Mouse (Mus musculus) kidney, adult 18-20 months (tissue): Measurements from ENCODE around the gene Cbx5.
A peak's percentile ranks its signal among the peaks of the same experiment; 100 is the strongest.
"Not testable (repeated sequence)": the region's sequence is repeated elsewhere in the genome, so short reads cannot be mapped to it uniquely, and the experiment has no call there.

Source experiments
- DNase-seq: peaks from one replicate; pipeline ENCODE4 v3.0.0; 2021

The Cbx5 gene

DNA sequence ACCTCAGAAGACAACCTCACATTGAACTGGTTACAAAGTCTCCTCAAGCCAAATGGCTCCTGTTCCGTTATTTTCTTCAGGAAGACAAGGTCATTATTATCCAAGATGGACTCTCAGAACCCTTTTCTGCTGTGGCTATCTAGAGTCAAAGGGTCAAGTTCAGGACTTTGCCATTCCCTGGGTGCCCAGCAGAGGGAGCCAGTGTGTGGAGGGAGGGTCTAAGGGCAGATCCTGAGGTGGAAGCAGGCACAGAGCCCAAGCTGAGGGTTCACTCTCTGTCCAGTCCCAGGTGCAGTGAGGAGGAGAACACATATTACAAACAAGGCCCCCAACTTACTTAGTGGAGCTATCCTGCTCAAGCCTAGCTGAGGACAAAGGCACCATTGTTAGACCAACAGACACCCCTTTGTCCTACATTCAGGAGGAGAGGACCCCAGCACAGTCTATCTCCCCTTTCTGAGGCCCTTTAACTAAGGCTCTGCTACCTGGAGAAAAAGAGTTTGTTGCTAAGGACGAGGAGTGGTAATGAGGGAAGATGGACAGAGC is 10.7 kb upstream of the Cbx5 start:
- DNase-seq, result peak; percentile 76

DNA sequence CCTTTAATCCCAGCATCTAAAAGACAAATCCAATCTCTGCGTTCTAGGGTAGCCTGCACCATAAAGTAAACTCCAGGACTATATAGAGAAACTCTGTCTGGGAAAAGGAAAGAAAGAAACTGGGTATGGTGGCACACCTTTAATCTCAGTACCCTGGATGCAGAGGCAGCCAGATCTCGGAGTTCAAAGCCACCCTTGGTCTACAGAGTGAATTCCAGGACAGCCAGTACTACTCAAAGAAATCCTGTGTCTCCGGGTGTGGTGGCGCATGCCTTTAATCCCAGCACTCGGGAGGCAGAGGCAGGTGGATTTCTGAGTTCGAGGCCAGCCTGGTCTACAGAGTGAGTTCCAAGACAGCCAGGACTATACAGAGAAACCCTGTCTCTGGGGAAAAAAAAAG is 9.9 kb upstream of the Cbx5 start:
- DNase-seq, result not testable (repeated sequence)

DNA sequence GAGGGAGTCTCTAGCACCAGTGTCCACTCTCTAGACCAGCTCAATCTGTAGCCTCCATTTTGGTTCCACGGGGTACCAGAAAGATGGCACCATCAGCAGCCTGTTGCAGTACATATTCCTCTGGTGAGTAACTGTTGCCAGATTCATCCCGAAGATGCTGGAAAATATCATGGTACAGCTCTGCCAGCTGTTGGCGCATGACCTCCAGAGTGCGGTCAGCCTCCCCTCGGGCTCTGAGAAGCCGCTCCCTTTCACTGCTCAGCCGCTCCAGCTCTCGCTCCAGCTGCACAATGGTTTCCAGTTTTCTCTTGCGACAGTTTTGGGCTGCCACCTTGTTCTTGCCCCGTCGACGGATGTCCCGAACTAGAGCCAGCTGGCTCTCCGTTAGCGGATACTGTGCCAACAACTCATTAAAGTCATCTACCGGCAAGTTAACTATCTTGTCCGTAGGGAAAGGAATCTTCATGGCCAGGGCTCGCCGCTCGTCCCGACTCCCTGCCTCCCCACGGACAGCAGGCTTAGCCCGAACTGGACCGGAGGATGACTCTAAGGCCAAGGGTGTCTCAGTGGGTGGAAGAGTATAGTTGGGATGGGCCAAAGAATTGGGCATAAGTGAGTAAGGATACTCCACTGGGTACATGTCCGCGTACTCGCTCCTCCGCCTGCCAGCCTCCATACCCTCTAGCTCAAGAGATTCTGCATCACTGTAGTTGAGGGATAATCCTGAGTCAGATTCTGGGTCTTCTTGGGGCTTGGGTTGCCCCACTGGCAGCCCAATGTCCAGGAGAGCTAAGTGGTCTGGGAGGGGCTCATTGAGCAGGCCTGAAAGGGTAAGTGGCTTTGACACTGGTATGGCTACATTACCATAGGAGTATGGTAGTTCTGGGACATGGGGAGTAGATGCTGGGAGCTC is 9.0 kb upstream of the Cbx5 start:
- peak; percentile 21 for DNase-seq

DNA sequence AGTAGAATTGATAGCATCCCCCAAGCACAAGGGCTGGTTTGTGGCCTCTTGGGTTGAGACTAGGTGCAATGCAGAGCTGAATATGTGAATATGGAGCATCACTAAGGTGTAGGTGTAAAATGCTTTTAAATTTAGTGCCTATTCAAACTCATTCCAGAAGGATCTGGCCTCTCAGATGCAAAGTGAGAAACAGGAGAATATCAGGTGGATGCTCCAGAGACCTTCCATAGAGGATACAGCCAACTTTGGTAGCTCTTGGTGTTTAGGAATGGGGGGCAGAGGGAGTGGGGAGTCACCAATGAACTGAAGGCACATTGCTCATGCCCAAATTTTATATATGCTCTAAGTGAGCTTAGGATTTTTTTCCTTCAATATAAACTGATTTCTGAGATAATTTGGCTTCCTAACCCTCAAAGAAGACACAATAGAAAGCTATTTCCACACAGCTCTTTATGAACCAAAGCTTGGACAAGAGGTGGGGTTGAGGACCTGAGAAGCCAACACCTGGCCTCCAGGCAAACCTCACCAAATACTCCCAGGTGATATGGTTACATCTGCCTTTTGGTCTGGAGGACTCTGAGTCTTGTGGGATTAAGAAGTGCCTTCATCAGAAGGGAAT is 8.3 kb upstream of the Cbx5 start:
- no peak for DNase-seq

DNA sequence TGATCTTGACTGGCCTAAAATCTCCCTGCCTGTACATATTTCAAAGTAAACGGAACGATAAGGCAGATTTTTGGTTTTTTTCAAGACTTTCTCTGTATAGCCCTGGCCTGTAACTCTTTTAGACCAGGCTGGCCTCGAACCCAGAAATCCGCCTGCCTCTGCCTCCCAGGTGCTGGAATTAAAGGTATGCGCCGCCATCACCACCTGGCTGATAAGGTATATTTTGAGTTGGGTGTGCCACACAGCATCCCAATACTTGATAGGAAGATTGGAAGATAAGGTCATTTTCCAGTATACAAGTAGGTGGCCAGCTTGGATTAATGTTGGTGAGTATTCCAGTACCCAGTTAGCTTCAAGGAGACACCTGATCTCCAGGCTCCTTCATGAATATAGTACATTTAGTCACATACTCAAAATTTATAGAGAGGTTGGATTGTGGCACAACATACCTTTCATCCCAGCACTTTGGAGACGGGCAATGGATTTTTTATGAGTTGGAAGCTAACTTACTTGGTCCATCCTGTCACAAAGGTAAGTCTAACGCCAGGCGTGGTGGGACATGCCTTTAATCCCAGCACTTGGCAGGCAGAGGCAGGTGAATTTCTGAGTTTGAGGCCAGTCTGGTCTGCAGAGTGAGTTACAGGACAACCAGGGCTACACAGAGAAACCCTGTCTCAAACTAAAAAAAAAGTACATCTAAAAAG is 7.6 kb upstream of the Cbx5 start:
- no peak for DNase-seq

DNA sequence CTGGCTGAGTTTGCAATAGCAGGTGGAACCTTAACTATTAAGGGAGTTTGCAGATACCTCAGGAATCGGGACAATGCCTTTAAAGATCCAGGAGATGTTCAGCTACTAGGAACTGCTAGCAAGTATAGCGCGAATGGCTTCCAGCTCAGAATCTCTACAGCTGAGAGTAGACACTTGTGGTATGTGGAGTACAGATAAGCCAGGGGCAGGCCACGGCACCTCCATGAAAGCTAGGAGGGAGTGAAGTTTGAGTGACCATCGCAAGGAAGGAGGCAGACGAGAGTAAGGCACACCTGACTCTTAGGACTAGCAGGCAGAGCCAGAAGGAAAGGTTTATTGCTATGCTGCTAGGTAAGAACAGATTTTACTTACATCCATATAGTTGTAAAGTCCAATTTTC is 6.0 kb upstream of the Cbx5 start:
- no peak for DNase-seq

DNA sequence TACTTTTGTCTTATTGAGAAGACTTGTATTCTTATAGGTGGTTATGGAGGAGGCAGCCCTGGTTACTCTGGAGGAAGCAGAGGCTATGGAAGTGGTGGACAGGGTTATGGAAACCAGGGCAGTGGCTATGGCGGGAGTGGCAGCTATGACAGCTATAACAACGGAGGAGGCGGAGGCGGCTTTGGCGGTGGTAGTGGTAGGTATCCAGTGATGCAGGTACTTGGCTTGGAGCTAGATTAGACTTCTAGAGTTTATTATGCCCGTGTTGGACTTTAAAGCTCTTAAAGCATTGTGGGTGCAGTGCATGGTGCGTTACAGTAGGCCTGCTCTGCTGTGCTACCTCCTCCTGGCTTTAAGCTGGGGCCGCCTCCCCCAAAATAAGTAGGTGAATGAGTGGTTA is 3.3 kb upstream of the Cbx5 start:
- no peak for DNase-seq

DNA sequence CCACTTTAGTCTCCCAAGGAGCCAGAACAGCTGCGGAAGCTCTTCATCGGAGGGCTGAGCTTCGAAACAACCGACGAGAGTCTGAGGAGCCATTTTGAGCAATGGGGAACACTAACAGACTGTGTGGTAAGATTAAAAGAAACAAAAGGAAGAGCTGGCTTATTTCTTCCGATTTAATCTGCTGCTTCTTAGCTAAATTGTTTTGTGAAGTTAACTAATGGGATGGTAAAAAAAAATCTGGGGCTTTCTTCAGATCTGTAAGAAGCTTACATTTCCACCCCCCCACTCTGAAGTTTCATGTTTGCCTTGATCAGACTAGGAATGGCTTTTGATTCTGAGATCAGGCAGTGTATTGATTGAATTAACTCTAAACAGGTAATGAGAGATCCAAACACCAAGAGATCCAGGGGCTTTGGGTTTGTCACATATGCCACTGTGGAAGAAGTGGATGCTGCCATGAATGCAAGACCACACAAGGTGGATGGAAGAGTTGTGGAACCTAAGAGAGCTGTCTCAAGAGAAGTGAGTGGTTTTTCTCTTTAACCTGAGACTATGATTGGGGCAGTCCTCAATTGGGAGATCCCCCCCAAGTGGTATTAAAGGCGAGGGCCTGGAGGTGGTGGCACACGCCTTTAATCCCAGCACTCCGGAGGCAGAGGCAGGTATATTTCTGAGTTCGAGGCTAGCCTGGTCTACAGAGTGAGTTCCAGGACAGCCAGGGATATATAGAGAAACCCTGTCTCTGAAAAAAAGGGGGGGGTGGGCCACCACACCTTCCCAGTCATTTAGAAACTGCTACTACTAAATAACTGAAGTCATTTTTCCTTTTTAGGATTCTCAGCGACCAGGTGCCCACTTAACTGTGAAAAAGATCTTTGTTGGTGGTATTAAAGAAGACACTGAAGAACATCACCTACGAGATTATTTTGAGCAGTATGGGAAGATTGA is 1.7 kb upstream of the Cbx5 start:
- not testable (repeated sequence) for DNase-seq

DNA sequence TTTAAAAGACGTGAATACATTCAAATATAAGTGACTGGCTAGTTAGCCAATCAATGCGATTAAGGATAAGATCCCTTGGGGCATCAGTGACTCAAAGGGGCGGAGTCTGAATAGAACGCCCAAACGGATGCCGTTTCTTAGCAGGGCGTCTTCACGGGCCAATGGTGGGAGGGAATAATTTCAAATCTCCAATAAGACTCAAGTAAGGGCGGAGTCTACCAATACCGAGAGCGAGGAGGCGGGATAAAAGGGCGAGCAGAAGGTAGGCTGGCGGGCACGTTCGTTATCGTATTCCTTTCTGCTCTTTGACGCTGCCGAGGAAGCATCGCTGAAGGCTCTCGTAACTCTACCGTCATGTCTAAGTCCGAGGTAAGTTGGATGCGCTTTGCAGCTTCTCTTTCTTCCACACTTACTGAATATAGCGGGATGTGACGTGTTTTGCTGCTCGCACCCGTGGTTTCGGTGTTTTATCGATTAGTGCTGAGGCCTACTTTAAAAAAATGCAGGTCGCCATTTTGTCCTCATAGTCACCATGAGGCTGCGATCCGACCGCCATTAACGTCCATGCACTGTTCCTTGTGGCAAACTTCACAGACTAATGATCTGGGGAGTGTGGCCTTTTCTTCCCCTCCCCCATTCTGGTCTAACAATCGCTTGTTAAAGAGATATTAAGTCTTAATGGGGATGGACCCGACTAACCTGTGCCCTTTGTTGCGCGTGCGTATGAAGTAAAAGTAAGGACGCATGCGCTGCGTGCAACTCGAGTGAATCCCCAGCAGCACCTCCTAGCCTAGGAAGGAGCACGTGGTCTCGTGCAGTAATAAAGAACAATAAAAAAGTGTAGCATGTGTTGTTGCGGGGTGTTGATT is 778 bp upstream of the Cbx5 start, which contains the start of gene Hnrnpa1:
TSS of gene Hnrnpa1 (plus strand) at position 273 of the 869 bp plus-strand sequence.
- peak; percentile 92 for DNase-seq

DNA sequence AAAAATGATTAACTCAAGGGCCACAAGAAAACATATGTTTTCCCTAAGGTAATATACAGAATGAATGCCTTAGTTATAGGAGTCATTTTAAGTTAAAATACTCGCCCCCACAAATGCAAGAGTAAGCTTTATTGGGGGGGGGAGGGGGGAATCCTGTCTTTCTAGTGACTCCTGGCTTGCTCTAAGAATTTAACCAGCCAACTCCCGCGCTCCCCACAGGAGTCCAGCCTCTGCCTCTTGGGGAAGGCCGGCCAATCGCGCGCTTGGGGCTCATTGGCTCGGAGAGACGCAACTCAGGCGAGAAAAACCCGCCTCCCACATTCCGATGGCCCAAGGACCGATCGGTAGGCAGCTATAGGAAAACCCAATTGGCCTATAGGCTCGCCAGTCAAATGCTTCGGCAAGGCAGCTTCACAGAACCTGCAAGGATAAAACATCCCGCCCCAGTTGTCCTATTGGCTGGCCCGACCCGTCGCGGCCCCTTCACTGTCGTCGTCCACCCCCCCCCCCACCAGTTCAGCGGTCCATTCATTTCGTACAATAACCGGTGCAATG is 409 bp downstream of the Cbx5 start:
- peak; percentile 87 for DNase-seq

DNA sequence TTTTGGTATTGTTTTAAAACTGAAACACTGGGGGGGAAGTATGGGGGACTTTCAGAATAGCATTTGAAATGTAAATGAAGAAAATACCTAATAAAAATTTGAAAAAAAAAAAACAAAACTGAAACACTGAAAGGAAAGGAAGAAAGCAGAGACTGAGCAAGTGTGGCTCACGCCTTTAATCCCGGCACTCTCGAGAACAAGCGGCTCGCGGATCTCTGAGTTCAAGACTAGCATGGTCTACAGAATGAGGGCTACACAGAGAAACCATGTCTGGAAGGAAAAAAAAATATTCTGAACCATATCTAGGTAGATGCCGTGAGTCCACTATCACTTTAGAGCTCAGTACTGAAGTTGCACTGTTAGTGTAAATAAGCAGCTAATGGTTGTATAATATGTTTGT is 2.3 kb downstream of the Cbx5 start:
- DNase-seq, result no peak

DNA sequence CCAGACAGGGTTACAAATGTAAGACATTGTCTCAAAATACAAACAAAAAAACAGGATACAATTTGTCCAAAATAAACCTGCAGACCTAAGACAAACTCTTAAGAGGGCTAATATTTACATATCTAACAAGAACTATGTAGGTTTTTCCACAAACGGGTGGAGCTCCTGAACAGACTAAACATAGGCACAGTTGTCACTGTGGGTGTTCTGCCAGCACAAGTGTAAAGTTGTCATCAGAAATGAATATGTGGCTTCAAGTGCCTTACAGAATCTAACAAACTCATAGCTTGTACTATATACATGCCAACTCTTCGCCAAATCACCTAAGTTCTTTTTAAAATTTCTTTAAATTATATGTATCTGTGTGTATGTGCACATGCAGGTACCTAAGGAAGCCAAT is 6.5 kb downstream of the Cbx5 start:
- DNase-seq, result no peak

DNA sequence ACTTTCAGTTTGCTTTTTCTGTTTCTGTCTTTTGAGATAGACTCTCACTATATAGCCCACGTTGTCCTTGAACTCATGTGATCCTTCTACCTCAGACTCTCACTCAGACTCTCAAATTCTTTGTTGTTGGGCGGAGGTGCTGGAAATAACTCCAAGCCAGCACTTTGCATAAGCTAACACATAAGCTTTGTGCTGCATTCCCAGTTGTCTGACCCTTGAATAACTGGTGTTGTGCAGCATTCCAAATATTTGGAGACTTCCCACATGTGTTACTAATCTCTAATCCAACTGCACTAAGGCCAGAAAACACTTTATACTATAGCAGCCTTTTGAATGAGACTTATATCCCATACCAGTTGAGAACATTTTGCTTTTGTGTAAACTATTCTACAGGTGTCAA is 10.7 kb downstream of the Cbx5 start:
- DNase-seq, result no peak

DNA sequence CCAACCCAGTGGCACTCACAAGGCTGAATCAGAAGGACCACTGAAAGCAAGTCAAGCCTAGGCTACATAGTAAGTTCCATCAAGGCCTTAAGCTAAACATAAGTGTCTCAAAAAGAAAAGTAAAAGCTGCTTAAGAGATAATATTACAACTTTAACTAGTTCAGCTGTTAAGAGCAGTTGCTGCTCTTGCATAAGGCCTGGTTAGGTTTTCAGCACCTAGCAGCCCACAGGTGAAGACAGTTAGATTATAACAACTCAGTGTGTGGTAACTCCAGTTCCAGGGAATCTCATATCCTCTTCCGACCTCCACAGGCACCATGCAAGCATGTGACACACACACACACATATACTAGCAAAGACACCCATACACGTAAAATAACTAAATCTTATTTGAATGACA is 12.0 kb downstream of the Cbx5 start:
- no peak for DNase-seq

DNA sequence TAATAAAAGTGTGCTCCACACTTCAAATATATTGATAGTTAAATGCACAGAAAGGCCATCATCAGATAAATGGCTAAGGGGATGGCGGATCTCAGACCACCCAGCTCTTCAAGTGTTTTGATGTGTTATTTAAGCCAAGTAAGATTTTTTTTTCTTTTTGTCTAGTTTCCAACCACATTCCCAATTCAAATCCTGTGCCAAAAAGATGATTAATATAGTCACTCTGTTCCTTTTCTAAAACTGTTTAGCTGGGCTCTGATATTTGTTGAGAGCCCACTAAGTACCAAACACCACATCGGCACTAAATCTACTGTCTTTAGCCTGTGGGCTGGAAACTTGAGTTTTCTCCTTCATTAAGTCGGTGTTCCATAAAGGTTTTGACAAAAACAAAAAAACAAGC is 12.6 kb downstream of the Cbx5 start:
- DNase-seq, result no peak

DNA sequence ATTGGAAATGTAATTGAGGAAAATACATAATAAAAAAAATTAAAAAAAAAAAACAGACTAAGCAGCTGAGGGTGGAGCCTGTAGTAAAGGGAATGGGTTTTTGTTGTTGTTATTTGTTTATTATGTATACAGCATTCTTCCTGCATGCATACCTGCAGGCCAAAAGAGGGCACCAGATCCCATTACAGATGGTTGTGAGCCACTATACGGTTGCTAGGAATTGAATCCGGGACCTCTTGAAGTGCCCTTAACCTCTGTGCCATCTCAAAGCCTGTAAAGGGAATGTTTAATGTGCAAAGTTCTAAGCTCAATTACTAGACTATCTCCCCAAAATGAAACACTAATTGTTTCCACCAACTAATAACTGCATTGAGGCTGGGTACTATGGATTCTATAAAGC is 15.5 kb downstream of the Cbx5 start:
- no peak for DNase-seq

DNA sequence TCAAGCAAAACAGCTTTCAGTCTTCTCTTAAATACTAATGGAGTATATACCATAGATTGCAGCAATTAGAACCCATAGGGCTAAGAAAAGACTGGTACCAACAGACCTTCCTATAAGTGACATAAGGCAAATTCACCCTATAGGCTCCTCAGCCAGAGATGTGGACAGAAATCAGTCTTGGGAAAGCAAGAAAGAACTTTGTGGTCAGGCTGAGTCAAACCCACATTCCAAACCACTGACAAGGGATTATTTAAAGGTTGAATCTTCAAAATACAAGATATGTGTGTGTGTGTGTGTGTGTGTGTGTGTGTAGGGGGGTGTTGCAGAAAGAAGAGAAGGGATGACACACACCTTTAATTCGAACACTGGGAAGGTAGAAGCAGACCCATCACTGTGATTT is 18.2 kb downstream of the Cbx5 start:
- no peak for DNase-seq

DNA sequence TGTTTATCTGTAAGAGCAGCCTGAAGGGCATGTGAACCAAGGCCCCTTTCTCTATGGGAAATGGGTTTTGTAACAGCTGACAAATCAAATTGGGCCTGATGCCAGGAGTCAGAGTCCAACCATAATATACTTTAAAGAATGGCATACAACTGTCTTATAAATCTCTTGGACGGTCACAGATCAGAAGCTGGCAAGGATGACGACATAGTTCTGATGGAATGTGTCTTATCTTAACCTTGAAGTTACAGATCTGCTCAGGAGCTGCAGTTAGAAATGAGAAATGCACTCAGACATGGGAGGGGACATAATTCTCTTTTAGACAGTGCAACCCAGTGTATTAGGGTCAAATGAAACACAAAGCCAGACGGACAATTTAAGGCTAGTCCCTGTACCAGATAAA is 18.8 kb downstream of the Cbx5 start:
- DNase-seq, result no peak

DNA sequence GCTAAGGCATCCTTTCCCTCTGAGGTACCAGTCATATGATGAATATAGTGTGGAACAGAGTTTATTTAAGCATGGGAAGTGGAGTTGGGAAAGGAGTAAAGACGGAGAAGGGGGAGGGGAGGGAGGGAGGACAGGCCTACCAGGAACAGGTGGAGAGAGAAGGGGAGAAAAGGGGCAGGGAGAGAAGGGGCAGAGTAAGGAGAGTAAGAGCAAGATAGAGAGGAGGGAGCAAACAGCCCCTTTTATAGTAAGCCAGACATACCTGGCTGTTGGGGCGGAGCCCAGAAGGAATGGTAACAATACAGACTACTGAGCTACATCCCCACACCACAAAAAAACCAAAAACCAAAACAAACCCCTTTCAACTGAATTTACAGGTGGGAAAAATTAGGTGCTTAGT is 23.6 kb downstream of the Cbx5 start:
- DNase-seq, result no peak

DNA sequence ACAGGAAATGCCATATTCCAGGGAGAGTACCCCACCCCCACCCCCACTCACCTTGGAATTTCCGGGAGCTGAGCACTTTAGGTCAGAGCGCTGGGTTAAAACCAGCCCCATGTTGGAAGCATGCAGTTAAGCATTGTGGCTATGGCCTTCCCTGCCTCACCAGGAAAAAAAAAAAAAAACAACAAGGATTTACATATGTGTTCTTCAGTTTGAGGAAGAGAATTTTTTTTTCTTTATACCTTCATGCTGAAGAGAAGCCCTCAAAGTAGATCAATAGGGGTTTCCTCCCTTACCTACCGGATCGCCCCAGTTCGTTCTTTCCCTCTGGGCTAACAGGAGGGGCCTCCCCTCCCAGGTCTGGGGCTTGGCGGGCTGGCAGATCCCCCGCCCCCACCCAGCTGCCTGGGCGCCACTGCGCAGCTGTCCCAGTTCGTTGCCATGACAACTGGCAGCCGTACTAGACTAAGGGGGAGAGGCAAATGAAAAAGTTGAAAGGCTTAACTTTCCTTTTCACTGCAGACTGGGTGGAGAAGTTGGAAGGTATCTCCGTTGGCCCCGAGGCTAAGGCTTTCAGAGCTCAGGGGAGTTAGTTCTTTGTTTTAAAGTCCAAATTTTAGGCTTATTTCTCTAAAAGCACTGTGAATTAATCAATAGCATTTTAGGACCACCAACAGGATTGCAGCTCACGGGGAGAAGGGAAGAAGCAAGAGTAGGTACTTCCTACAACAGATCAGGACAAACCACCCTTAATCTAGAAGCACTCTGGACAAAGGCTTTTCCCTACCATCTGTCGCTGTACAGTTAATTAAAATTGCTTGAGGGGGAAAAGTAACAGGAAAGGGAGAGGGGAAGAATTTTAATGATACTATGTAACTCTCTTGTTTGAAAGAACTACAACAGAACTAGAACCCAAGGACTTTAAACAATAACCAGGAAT is 24.4 kb downstream of the Cbx5 start:
- DNase-seq, result peak; percentile 82
